Mouse (Mus musculus) A20 (cell line): ENCODE data around the gene Fancl.

ENCODE experiments used
- DNase-seq: peaks from one replicate; pipeline ENCODE4 v3.0.0-alpha.2; 2011; ENCODE audit warnings: low read depth, low spot score

Gene Fancl

GRCm38 (mm10) chr11:26489761-26490466 is 104.0 kb downstream of the Fancl start:
- no peak for DNase-seq

GRCm38 (mm10) chr11:26495951-26496350 is 110.0 kb downstream of the Fancl start:
- no peak for DNase-seq

- no peak for DNase-seq
Measured at GRCm38 (mm10) chr11:26513683-26514082, 127.7 kb downstream of the Fancl start.

- no peak for DNase-seq
Measured at GRCm38 (mm10) chr11:26516086-26516485, 130.2 kb downstream of the Fancl start.

- DNase-seq, result no peak
Measured at GRCm38 (mm10) chr11:26518991-26519390, 133.1 kb downstream of the Fancl start.
